Mouse (Mus musculus): ENCODE measurements around the gene Gdf11. TPM values are rescaled to one million over a fixed set of nuclear protein-coding genes. Genes with fewer than 3 reads are reported as not detected.

Gene Gdf11
- total and polyA plus RNA-seq, 3 experiments, result 0.78 to 2.5 (median 2.0) TPM

GRCm38 (mm10) chr10:128845516-128845915 lies 46.0 kb downstream of the Gdf11 start:
- intact Hi-C loops (cut with DNase I), result loop anchor here (1.0 to 2.0 kb wide), 2 partner anchors 50 to 131 kb away; no protein-coding TSS in a partner anchor
- Histone ChIP-seq H3K27ac (no peak overlapping the region), H3K4me1 (ENCODE audit: control insufficient read depth, insufficient read depth, low read length) (no peaks in the 10 kb centered on the region; the same call in 1 of the 2 replicates), H3K9ac (ENCODE audit: low read depth, low read length) (no peak overlapping the region), H3K27me3 (ENCODE audit: control insufficient read depth, insufficient read depth, low read length) (no peaks in the 10 kb centered on the region), H3K79me2 (replicated peaks; ENCODE audit: control insufficient read depth, insufficient read depth, low read length) (no peaks in the 10 kb centered on the region), H3K4me3 (no peak overlapping the region), H3K36me3 (ENCODE audit: control insufficient read depth, insufficient read depth, low read length) (peaks cover 2% of the 10 kb centered on the region)
- no peak for DNase-seq
- peak; percentile 84 for TF ChIP-seq CTCF (IDR thresholded peaks at IDR 0.05)
- no peak for TF ChIP-seq EP300 (IDR thresholded peaks at IDR 0.05; ENCODE audit: insufficient read depth, low read depth, low read length)
- TF ChIP-seq POLR2A (IDR thresholded peaks at IDR 0.05; ENCODE audit: insufficient read depth, low read depth, low read length), result no peak
- 61% methylated on average over 2 of the region's 2 CpGs for WGBS

DNA sequence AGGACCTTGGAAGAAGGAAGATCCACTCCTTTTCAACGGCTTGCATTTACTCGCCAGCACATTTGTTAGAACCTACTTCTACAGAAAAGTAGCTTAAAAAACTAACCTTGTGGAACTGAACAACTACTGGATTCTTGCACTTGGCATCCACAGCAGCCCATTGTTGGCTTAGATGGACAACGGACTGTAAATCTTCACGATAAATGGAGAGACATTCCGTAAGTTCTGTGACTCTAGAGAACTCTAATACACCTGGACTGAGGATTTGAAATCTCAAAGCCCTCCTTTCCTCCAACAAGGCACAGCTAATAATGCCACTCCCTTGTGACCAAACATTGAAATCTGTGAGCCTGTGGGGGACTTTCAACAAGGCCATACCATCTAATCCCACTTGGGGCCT lies 48.3 kb downstream of the Gdf11 start:
- H3K27me3 ChIP-seq (ENCODE audit: control insufficient read depth, insufficient read depth, low read length), result no peaks in the 10 kb centered on the region
- H3K36me3 ChIP-seq (ENCODE audit: control insufficient read depth, insufficient read depth, low read length), result peaks cover 2% of the 10 kb centered on the region
- intact Hi-C loops (cut with DNase I), result no loop called here
- H3K4me1 ChIP-seq (ENCODE audit: control insufficient read depth, insufficient read depth, low read length), result no peaks in the 10 kb centered on the region; the same call in 1 of the 2 replicates
- WGBS, result 93% methylated on average over 5 of the region's 5 CpGs
- H3K79me2 ChIP-seq (replicated peaks; ENCODE audit: control insufficient read depth, insufficient read depth, low read length), result no peaks in the 10 kb centered on the region
- DNase-seq, result no peak
- H3K9ac ChIP-seq (ENCODE audit: low read depth, low read length), result no peak overlapping the region
- no peak overlapping the region for H3K4me3 ChIP-seq
- TF ChIP-seq POLR2A (IDR thresholded peaks at IDR 0.05; ENCODE audit: insufficient read depth, low read depth, low read length) (no peak), CTCF (IDR thresholded peaks at IDR 0.05) (no peak), EP300 (IDR thresholded peaks at IDR 0.05; ENCODE audit: insufficient read depth, low read depth, low read length) (no peak)
- H3K27ac ChIP-seq, result no peak overlapping the region

- no peak overlapping the region for H3K9ac ChIP-seq (ENCODE audit: low read depth, low read length)
- H3K4me3 ChIP-seq, result no peak overlapping the region
- TF ChIP-seq CTCF (IDR thresholded peaks at IDR 0.05) (no peak), EP300 (IDR thresholded peaks at IDR 0.05; ENCODE audit: insufficient read depth, low read depth, low read length) (no peak)
- no peaks in the 10 kb centered on the region for H3K36me3 ChIP-seq (ENCODE audit: control insufficient read depth, insufficient read depth, low read length)
- DNase-seq, result no peak
- intact Hi-C loops (cut with DNase I), result no loop called here
- H3K4me1 ChIP-seq (ENCODE audit: control insufficient read depth, insufficient read depth, low read length), result no peaks in the 10 kb centered on the region
- H3K27me3 ChIP-seq (ENCODE audit: control insufficient read depth, insufficient read depth, low read length), result no peaks in the 10 kb centered on the region
- no peak overlapping the region for H3K27ac ChIP-seq
- no peaks in the 10 kb centered on the region; the same call in 1 of the 2 replicates for H3K79me2 ChIP-seq (replicated peaks; ENCODE audit: control insufficient read depth, insufficient read depth, low read length)
Measured at GRCm38 (mm10) chr10:128840612-128841011, 50.9 kb downstream of the Gdf11 start.

GRCm38 (mm10) chr10:128839434-128839833 lies 52.1 kb downstream of the Gdf11 start:
- H3K4me3 ChIP-seq, result no peak overlapping the region
- TF ChIP-seq CTCF (IDR thresholded peaks at IDR 0.05), result no peak
- TF ChIP-seq POLR2A (IDR thresholded peaks at IDR 0.05; ENCODE audit: insufficient read depth, low read depth, low read length), result no peak
- TF ChIP-seq EP300 (IDR thresholded peaks at IDR 0.05; ENCODE audit: insufficient read depth, low read depth, low read length), result no peak
- DNase-seq, result no peak
- no peaks in the 10 kb centered on the region for H3K36me3 ChIP-seq (ENCODE audit: control insufficient read depth, insufficient read depth, low read length)
- no peaks in the 10 kb centered on the region for H3K4me1 ChIP-seq (ENCODE audit: control insufficient read depth, insufficient read depth, low read length)
- no peaks in the 10 kb centered on the region; the same call in 1 of the 2 replicates for H3K79me2 ChIP-seq (replicated peaks; ENCODE audit: control insufficient read depth, insufficient read depth, low read length)
- no peak overlapping the region for H3K9ac ChIP-seq (ENCODE audit: low read depth, low read length)
- H3K27me3 ChIP-seq (ENCODE audit: control insufficient read depth, insufficient read depth, low read length), result no peaks in the 10 kb centered on the region
- intact Hi-C loops (cut with DNase I), result no loop called here
- no peak overlapping the region for H3K27ac ChIP-seq

DNA sequence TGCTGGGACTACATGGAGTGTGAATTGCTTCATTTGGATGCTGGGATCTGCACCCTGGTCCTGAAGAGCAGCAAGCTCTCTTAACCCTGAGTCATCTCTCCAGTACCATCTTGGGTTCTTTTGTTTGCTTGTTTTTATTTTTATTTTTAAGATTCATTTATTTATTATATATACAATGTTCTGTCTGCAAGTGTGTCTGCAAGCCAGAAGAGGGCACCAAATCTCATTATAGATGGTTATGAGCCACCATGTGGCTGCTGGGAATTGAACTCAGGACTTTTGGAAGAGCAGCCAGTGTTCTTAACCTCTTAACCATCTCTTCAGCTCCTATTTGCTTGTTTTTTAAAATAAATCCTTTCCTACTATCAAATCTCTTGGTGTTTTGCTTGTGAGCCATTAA lies 54.1 kb downstream of the Gdf11 start:
- intact Hi-C loops (cut with DNase I), result no loop called here
- Histone ChIP-seq H3K27me3 (ENCODE audit: control insufficient read depth, insufficient read depth, low read length) (no peaks in the 10 kb centered on the region), H3K27ac (no peak overlapping the region), H3K36me3 (ENCODE audit: control insufficient read depth, insufficient read depth, low read length) (no peaks in the 10 kb centered on the region), H3K4me3 (no peak overlapping the region), H3K9ac (ENCODE audit: low read depth, low read length) (no peak overlapping the region), H3K4me1 (ENCODE audit: control insufficient read depth, insufficient read depth, low read length) (no peaks in the 10 kb centered on the region), H3K79me2 (replicated peaks; ENCODE audit: control insufficient read depth, insufficient read depth, low read length) (peaks cover 2% of the 10 kb centered on the region; the same call in 1 of the 2 replicates)
- DNase-seq, result no peak
- TF ChIP-seq POLR2A (IDR thresholded peaks at IDR 0.05; ENCODE audit: insufficient read depth, low read depth, low read length) (no peak), CTCF (IDR thresholded peaks at IDR 0.05) (peak; percentile 53)

Other genes starting within 250 kb of the Gdf11 start
- gene Ikzf4, start 245.7 kb downstream of the Gdf11 start, total RNA-seq (2021), result 1 to 10 TPM in 1 of 2 experiments, under 1 TPM in 1; 0.97 to 1.8 TPM
- gene Ikzf4, start 245.7 kb downstream of the Gdf11 start, polyA plus RNA-seq (2012; rRNA removed), result 0.88 TPM in 2 replicates
- gene Suox, start 217.6 kb downstream of the Gdf11 start, total RNA-seq (2021), result 10 to 100 TPM; 25.6 to 26.6 TPM
- gene Suox, start 217.6 kb downstream of the Gdf11 start, polyA plus RNA-seq (2012; rRNA removed), result 21.8 and 37.9 TPM in 2 replicates
- gene Rab5b, start 195.5 kb downstream of the Gdf11 start, total RNA-seq (2021), result 10 to 100 TPM; 72.8 to 80.0 TPM
- gene Rab5b, start 195.5 kb downstream of the Gdf11 start, polyA plus RNA-seq (2012; rRNA removed), result 68.9 and 111 TPM in 2 replicates
- gene Pmel, start 187.5 kb downstream of the Gdf11 start, total RNA-seq (2021), result under 1 TPM; 0.43 to 0.50 TPM
- 0.59 and 0.66 TPM in 2 replicates for gene Pmel, start 187.5 kb downstream of the Gdf11 start, polyA plus RNA-seq (2012; rRNA removed)
- 10 to 100 TPM in 1 of 2 experiments, 1 to 10 TPM in 1; 8.5 to 10.9 TPM for gene Cdk2, start 186.7 kb downstream of the Gdf11 start, total RNA-seq (2021)
- 10.0 and 17.5 TPM in 2 replicates for gene Cdk2, start 186.7 kb downstream of the Gdf11 start, polyA plus RNA-seq (2012; rRNA removed)
- gene Dgka, start 146.9 kb downstream of the Gdf11 start, total RNA-seq (2021), result 10 to 100 TPM; 11.2 to 12.6 TPM
- gene Dgka, start 146.9 kb downstream of the Gdf11 start, polyA plus RNA-seq (2012; rRNA removed), result 17.5 and 20.3 TPM in 2 replicates
- gene Pym1, start 143.8 kb downstream of the Gdf11 start, total RNA-seq (2021), result 1 to 10 TPM; 8.6 to 9.4 TPM
- 7.9 and 10.8 TPM in 2 replicates for gene Pym1, start 143.8 kb downstream of the Gdf11 start, polyA plus RNA-seq (2012; rRNA removed)
- gene Mmp19, start 100.8 kb downstream of the Gdf11 start, total RNA-seq (2021), result 1 to 10 TPM; 2.8 to 4.4 TPM
- 3.1 and 4.4 TPM in 2 replicates for gene Mmp19, start 100.8 kb downstream of the Gdf11 start, polyA plus RNA-seq (2012; rRNA removed)
- gene Dnajc14, start 87.7 kb downstream of the Gdf11 start, total RNA-seq (2021), result 10 to 100 TPM; 34.1 to 36.4 TPM
- 8.4 and 11.3 TPM in 2 replicates for gene Dnajc14, start 87.7 kb downstream of the Gdf11 start, polyA plus RNA-seq (2012; rRNA removed)
- 1 to 10 TPM; 4.7 to 5.4 TPM for gene Tmem198b, start 87.3 kb downstream of the Gdf11 start, total RNA-seq (2021)
- 11.2 and 11.9 TPM in 2 replicates for gene Tmem198b, start 87.3 kb downstream of the Gdf11 start, polyA plus RNA-seq (2012; rRNA removed)
- 10 to 100 TPM; 37.2 to 43.4 TPM for gene Sarnp, start 74.4 kb downstream of the Gdf11 start, total RNA-seq (2021)
- gene Sarnp, start 74.4 kb downstream of the Gdf11 start, polyA plus RNA-seq (2012; rRNA removed), result 14.3 and 25.5 TPM in 2 replicates
- 1 to 10 TPM; 7.8 to 8.1 TPM for gene Ormdl2, start 70.1 kb downstream of the Gdf11 start, total RNA-seq (2021)
- 15.3 and 23.3 TPM in 2 replicates for gene Ormdl2, start 70.1 kb downstream of the Gdf11 start, polyA plus RNA-seq (2012; rRNA removed)
- 100 to 1,000 TPM; 132 to 156 TPM for gene Cd63, start 9.3 kb upstream of the Gdf11 start, total RNA-seq (2021)
- 83.2 and 101 TPM in 2 replicates for gene Cd63, start 9.3 kb upstream of the Gdf11 start, polyA plus RNA-seq (2012; rRNA removed)
- gene Rdh5, start 31.2 kb upstream of the Gdf11 start, total RNA-seq (2021), result 1 to 10 TPM; 5.2 to 5.9 TPM
- gene Rdh5, start 31.2 kb upstream of the Gdf11 start, polyA plus RNA-seq (2012; rRNA removed), result 19.4 and 24.9 TPM in 2 replicates
- 100 to 1,000 TPM; 181 to 201 TPM for gene Bloc1s1, start 32.3 kb upstream of the Gdf11 start, total RNA-seq (2021)
- gene Bloc1s1, start 32.3 kb upstream of the Gdf11 start, polyA plus RNA-seq (2012; rRNA removed), result 229 and 234 TPM in 2 replicates
- 100 to 1,000 TPM; 140 to 155 TPM for gene Itga7, start 42.1 kb upstream of the Gdf11 start, total RNA-seq (2021)
- 151 and 206 TPM in 2 replicates for gene Itga7, start 42.1 kb upstream of the Gdf11 start, polyA plus RNA-seq (2012; rRNA removed)
- gene Mettl7b, start 69.3 kb upstream of the Gdf11 start, total RNA-seq (2021), result not detected
- gene Mettl7b, start 69.3 kb upstream of the Gdf11 start, polyA plus RNA-seq (2012; rRNA removed), result 0.18 and 0.53 TPM in 2 replicates
- not detected for gene Olfr9, start 97.7 kb upstream of the Gdf11 start, total RNA-seq (2021)
- gene Olfr9, start 97.7 kb upstream of the Gdf11 start, polyA plus RNA-seq (2012; rRNA removed), result not detected in 2 replicates
- gene Olfr763, start 119.1 kb upstream of the Gdf11 start, total RNA-seq (2021), result not detected
- not detected in 2 replicates for gene Olfr763, start 119.1 kb upstream of the Gdf11 start, polyA plus RNA-seq (2012; rRNA removed)
- not detected for gene Olfr764-ps1, start 148.2 kb upstream of the Gdf11 start, total RNA-seq (2021)
- gene Olfr764-ps1, start 148.2 kb upstream of the Gdf11 start, polyA plus RNA-seq (2012; rRNA removed), result not detected in 2 replicates
- gene Olfr765, start 158.3 kb upstream of the Gdf11 start, total RNA-seq (2021), result not detected
- not detected in 2 replicates for gene Olfr765, start 158.3 kb upstream of the Gdf11 start, polyA plus RNA-seq (2012; rRNA removed)
- gene Olfr766-ps1, start 177.3 kb upstream of the Gdf11 start, total RNA-seq (2021), result not detected
- gene Olfr766-ps1, start 177.3 kb upstream of the Gdf11 start, polyA plus RNA-seq (2012; rRNA removed), result not detected in 2 replicates
- gene Olfr767, start 191.2 kb upstream of the Gdf11 start, total RNA-seq (2021), result not detected
- gene Olfr767, start 191.2 kb upstream of the Gdf11 start, polyA plus RNA-seq (2012; rRNA removed), result not detected in 2 replicates
- not detected for gene Olfr768, start 207.7 kb upstream of the Gdf11 start, total RNA-seq (2021)
- gene Olfr768, start 207.7 kb upstream of the Gdf11 start, polyA plus RNA-seq (2012; rRNA removed), result not detected in 2 replicates
- not detected for gene Olfr769, start 226.1 kb upstream of the Gdf11 start, total RNA-seq (2021)
- gene Olfr769, start 226.1 kb upstream of the Gdf11 start, polyA plus RNA-seq (2012; rRNA removed), result not detected in 2 replicates
- not detected for gene Olfr770, start 247.3 kb upstream of the Gdf11 start, total RNA-seq (2021)
- gene Olfr770, start 247.3 kb upstream of the Gdf11 start, polyA plus RNA-seq (2012; rRNA removed), result not detected in 2 replicates

All from heart, adult 2 months (tissue).